Mouse (Mus musculus): Measurements from ENCODE around the gene Chmp5.

DNA sequence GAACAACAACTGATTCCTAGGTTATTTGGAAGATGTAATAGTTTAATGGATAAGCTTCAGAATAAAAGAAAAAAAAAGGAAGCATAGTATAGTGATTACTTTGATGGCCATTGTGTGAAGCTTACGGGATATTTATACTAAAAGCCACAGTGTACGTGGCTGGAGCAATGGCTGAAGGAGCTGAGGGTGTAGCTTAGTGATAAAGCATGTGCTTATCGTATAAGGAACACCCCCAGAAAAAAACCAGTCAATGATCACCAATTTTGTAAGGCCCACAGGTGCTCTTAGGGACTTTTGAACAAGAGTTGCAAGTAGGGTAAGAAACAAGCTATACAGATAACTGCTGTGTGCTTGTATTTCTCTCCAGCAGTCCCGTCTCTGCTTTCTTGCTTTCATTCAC, 49.7 kb downstream of the Chmp5 start:
- TF ChIP-seq CTCF (IDR thresholded peaks at IDR 0.05; ENCODE audit: insufficient read depth, low read depth, low read length) (no peak), POLR2A (IDR thresholded peaks at IDR 0.05; ENCODE audit: insufficient read depth, low read depth, low read length) (no peak)

All from olfactory bulb, adult 2 months (tissue).